Mouse (Mus musculus) CD4-positive, CD25-positive, alpha-beta regulatory T cell, adult 4 months (primary cell): ENCODE results near the gene Myo1h. TPM values are rescaled to one million over a fixed set of nuclear protein-coding genes. Genes with fewer than 3 reads are reported as not detected.
A peak's percentile ranks its signal among the peaks of the same experiment; 100 is the strongest.

Source experiments
- ATAC-seq: one replicate; pipeline ENCODE4 v1.8.0; 2017
- polyA plus RNA-seq, 2 experiments: library from polyadenylated mRNA; unstranded; fragments of 100-300 nt; shearing (Covaris generic); gene quantifications; one replicate each; pipeline ENCODE4 v1.2.1; 2017

The Myo1h gene
- polyA plus RNA-seq, 2 experiments from 2014 or later, result 4.3 to 5.7 TPM

- no peak for ATAC-seq
Observed at GRCm38 (mm10) chr5:114360968-114361367, 72.0 kb downstream of the Myo1h start.

GRCm38 (mm10) chr5:114365043-114365752 lies 76.2 kb downstream of the Myo1h start:
- no peak for ATAC-seq

GRCm38 (mm10) chr5:114368121-114368520 lies 79.2 kb downstream of the Myo1h start:
- no peak for ATAC-seq

- ATAC-seq, result no peak
Observed at GRCm38 (mm10) chr5:114368803-114369496, 80.0 kb downstream of the Myo1h start.

- ATAC-seq, result no peak
Observed at GRCm38 (mm10) chr5:114369921-114370320, 81.0 kb downstream of the Myo1h start.

GRCm38 (mm10) chr5:114370371-114370776 lies 81.4 kb downstream of the Myo1h start:
- ATAC-seq, result no peak

- no peak for ATAC-seq
Observed at GRCm38 (mm10) chr5:114371331-114371730, 82.4 kb downstream of the Myo1h start.

GRCm38 (mm10) chr5:114371731-114372473 lies 82.9 kb downstream of the Myo1h start:
- no peak for ATAC-seq

- ATAC-seq, result no peak
Observed at GRCm38 (mm10) chr5:114372565-114372964, 83.6 kb downstream of the Myo1h start.

- ATAC-seq, result no peak
Observed at GRCm38 (mm10) chr5:114373174-114373573, 84.2 kb downstream of the Myo1h start.

- no peak for ATAC-seq
Observed at GRCm38 (mm10) chr5:114373581-114373980, 84.6 kb downstream of the Myo1h start.

GRCm38 (mm10) chr5:114374409-114375213 lies 85.6 kb downstream of the Myo1h start:
- ATAC-seq, result no peak

GRCm38 (mm10) chr5:114378177-114378920 lies 89.4 kb downstream of the Myo1h start:
- ATAC-seq, result peak; percentile 71

- no peak for ATAC-seq
Observed at GRCm38 (mm10) chr5:114378936-114379335, 90.0 kb downstream of the Myo1h start.

GRCm38 (mm10) chr5:114379763-114380162 lies 90.8 kb downstream of the Myo1h start:
- peak; percentile 35 for ATAC-seq

GRCm38 (mm10) chr5:114380209-114381012 lies 91.4 kb downstream of the Myo1h start, which contains the start of the genes Kctd10 and Ube3b:
TSS of gene Kctd10 (minus strand) at chr5:114380508.
TSS of gene Ube3b (plus strand) at chr5:114380607.
- ATAC-seq, result peak; percentile 71

- ATAC-seq, result peak; percentile 9
Observed at GRCm38 (mm10) chr5:114381013-114381351, 92.0 kb downstream of the Myo1h start.

GRCm38 (mm10) chr5:114383184-114383904 lies 94.4 kb downstream of the Myo1h start:
- ATAC-seq, result no peak

- no peak for ATAC-seq
Observed at GRCm38 (mm10) chr5:114384448-114384847, 95.5 kb downstream of the Myo1h start.

- no peak for ATAC-seq
Observed at GRCm38 (mm10) chr5:114393169-114393568, 104.2 kb downstream of the Myo1h start.
